Mouse (Mus musculus) c-Kit-positive CD71-positive TER-119-positive erythroid progenitor cells, embryonic 14.5 days (primary cell): ENCODE measurements at regions not wholly inside any gene's neighbourhood (a gene's known extent, or its start where the extent isn't known, plus 50 kb on each side); places are given as distances from the start of the nearest gene placed in this dataset.
"Not testable (repeated sequence)": the region's sequence is repeated elsewhere in the genome, so short reads cannot be mapped to it uniquely, and the experiment has no call there.

Experiments
- DNase-seq: peaks from one replicate; pipeline ENCODE4 v3.0.0-alpha.2; 2013; ENCODE audit warnings: low spot score

- no peak for DNase-seq
These were observed 57.8 kb downstream of the Dusp6 start for GRCm38 (mm10) chr10:99320797-99321196.

- DNase-seq, result no peak
These were observed 60.3 kb downstream of the Dusp6 start for GRCm38 (mm10) chr10:99323358-99323757.

GRCm38 (mm10) chr10:99327501-99327900 is 64.5 kb downstream of the Dusp6 start:
- DNase-seq, result no peak

- DNase-seq, result no peak
These were observed 65.5 kb downstream of the Dusp6 start for GRCm38 (mm10) chr10:99328568-99328967.

- no peak for DNase-seq
These were observed 66.4 kb downstream of the Dusp6 start for GRCm38 (mm10) chr10:99329469-99329868.

GRCm38 (mm10) chr10:99330519-99330918 is 67.5 kb downstream of the Dusp6 start:
- DNase-seq, result no peak

- DNase-seq, result no peak
These were observed 68.8 kb downstream of the Dusp6 start for GRCm38 (mm10) chr10:99331876-99332275.

- no peak for DNase-seq
These were observed 70.8 kb downstream of the Dusp6 start for GRCm38 (mm10) chr10:99333831-99334230.

- no peak for DNase-seq
These were observed 73.1 kb downstream of the Dusp6 start for GRCm38 (mm10) chr10:99336091-99336490.

- DNase-seq, result not testable (repeated sequence)
These were observed 75.8 kb downstream of the Dusp6 start for GRCm38 (mm10) chr10:99338790-99339189.

GRCm38 (mm10) chr10:99339291-99339912 is 76.4 kb downstream of the Dusp6 start:
- DNase-seq, result not testable (repeated sequence)

GRCm38 (mm10) chr10:99340057-99340456 is 77.0 kb downstream of the Dusp6 start:
- not testable (repeated sequence) for DNase-seq

- no peak for DNase-seq
These were observed 86.2 kb downstream of the Dusp6 start for GRCm38 (mm10) chr10:99349125-99349716.

GRCm38 (mm10) chr10:99353541-99354292 is 90.7 kb downstream of the Dusp6 start:
- DNase-seq, result no peak

GRCm38 (mm10) chr10:99354352-99354751 is 91.3 kb downstream of the Dusp6 start:
- no peak for DNase-seq

- no peak for DNase-seq
These were observed 92.3 kb downstream of the Dusp6 start for GRCm38 (mm10) chr10:99355303-99355702.

- DNase-seq, result no peak
These were observed 93.2 kb downstream of the Dusp6 start for GRCm38 (mm10) chr10:99356221-99356620.

- no peak for DNase-seq
These were observed 93.9 kb downstream of the Dusp6 start for GRCm38 (mm10) chr10:99356883-99357282.

GRCm38 (mm10) chr10:99357347-99357746 is 94.3 kb downstream of the Dusp6 start:
- DNase-seq, result no peak

GRCm38 (mm10) chr10:99358256-99358655 is 95.2 kb downstream of the Dusp6 start:
- no peak for DNase-seq

GRCm38 (mm10) chr10:99359439-99359866 is 96.4 kb downstream of the Dusp6 start:
- DNase-seq, result no peak

- not testable (repeated sequence) for DNase-seq
These were observed 97.6 kb downstream of the Dusp6 start for GRCm38 (mm10) chr10:99360601-99361000.

GRCm38 (mm10) chr10:99366162-99366561 is 103.1 kb downstream of the Dusp6 start:
- no peak for DNase-seq
